Mouse (Mus musculus) heart, embryonic 10.5 days (tissue): Measurements from ENCODE around the gene Tspan9. TPM values are rescaled to one million over a fixed set of nuclear protein-coding genes. Genes with fewer than 3 reads are reported as not detected.
A peak's percentile ranks its signal among the peaks of the same experiment; 100 is the strongest.

Experiments used
- DNase-seq: peaks from one replicate; pipeline ENCODE4 v3.0.0-alpha.2; 2017; ENCODE audit warnings: low spot score
- H3K27ac ChIP-seq: fragments of 300-500 bp; sonication (generic); 2 replicates; pipeline ENCODE4 v1.5.1; 2016; ENCODE audit warnings: mild to moderate bottlenecking
- H3K27me3 ChIP-seq: fragments of 300-500 bp; sonication (generic); 2 replicates; pipeline ENCODE4 v1.6.1; 2016; ENCODE audit warnings: mild to moderate bottlenecking; ENCODE audit not compliant: poor library complexity, insufficient read depth, severe bottlenecking
- H3K36me3 ChIP-seq: fragments of 300-500 bp; sonication (generic); 2 replicates; pipeline ENCODE4 v1.6.1; 2016; ENCODE audit warnings: mild to moderate bottlenecking, moderate library complexity
- H3K4me1 ChIP-seq: fragments of 300-500 bp; sonication (generic); 2 replicates; pipeline ENCODE4 v1.6.1; 2016; ENCODE audit warnings: mild to moderate bottlenecking
- H3K4me3 ChIP-seq: fragments of 300-500 bp; sonication (generic); 2 replicates; pipeline ENCODE4 v1.5.1; 2016; ENCODE audit warnings: mild to moderate bottlenecking, moderate library complexity
- H3K9me3 ChIP-seq: fragments of 300-500 bp; sonication (generic); 2 replicates; pipeline ENCODE4 v1.6.1; 2016; ENCODE audit warnings: mild to moderate bottlenecking, moderate library complexity
- WGBS: fragments of 180-500 bp; shearing (Covaris S2); methylation state at CpG from one replicate; pipeline ENCODE4 v1.1.7; 2016; 5-methylcytosine and 5-hydroxymethylcytosine counted together
- polyA plus RNA-seq: library from polyadenylated mRNA; unstranded; fragments of >200 nt; fragmentation: Nextera tagmentation; extraction: Ambion mirVana; gene quantifications from 2 replicates; pipeline ENCODE4 v1.2.1, GENCODE M21; 2016

Gene Tspan9
- polyA plus RNA-seq, 1 experiment from 2014 or later = 111 TPM

- no peak for DNase-seq
- under 1% methylated on average over 35 of the region's 36 CpGs for WGBS
- no peaks in the 10 kb centered on the region for H3K36me3 ChIP-seq
- H3K4me1 ChIP-seq = peaks cover 95% of the 10 kb centered on the region
- no peaks in the 10 kb centered on the region for H3K27me3 ChIP-seq
- H3K9me3 ChIP-seq = no peaks in the 10 kb centered on the region
- H3K27ac ChIP-seq = peak overlapping the region; percentile 89
- peak overlapping the region; percentile 64 for H3K4me3 ChIP-seq
These were observed 108.0 kb downstream of the Tspan9 start for GRCm38 (mm10) chr6:128035250-128035929.

GRCm38 (mm10) chr6:128034317-128035249 is 108.8 kb downstream of the Tspan9 start:
- peak overlapping the region; percentile 64 for H3K4me3 ChIP-seq
- H3K9me3 ChIP-seq = no peaks in the 10 kb centered on the region
- H3K36me3 ChIP-seq = no peaks in the 10 kb centered on the region
- peak; percentile 94 for DNase-seq
- under 1% methylated on average over 80 of the region's 80 CpGs for WGBS
- H3K27me3 ChIP-seq = no peaks in the 10 kb centered on the region
- H3K27ac ChIP-seq = peak overlapping the region; percentile 89
- peaks cover 95% of the 10 kb centered on the region for H3K4me1 ChIP-seq

GRCm38 (mm10) chr6:128033868-128034250 is 109.5 kb downstream of the Tspan9 start:
- WGBS = 9% methylated on average over 4 of the region's 4 CpGs
- Histone ChIP-seq H3K4me3 (peak overlapping the region; percentile 64), H3K9me3 (no peaks in the 10 kb centered on the region), H3K36me3 (0 out of 2 replicates have a peak, but pooled peaks cover 2% of the 10 kb centered on the region), H3K27me3 (no peaks in the 10 kb centered on the region), H3K4me1 (peaks cover 95% of the 10 kb centered on the region), H3K27ac (peak overlapping the region; percentile 89)
- DNase-seq = no peak

- Histone ChIP-seq H3K4me1 (peaks cover 95% of the 10 kb centered on the region), H3K27ac (peak overlapping the region; percentile 89), H3K9me3 (no peaks in the 10 kb centered on the region), H3K27me3 (no peaks in the 10 kb centered on the region), H3K4me3 (peak overlapping the region; percentile 64), H3K36me3 (0 out of 2 replicates have a peak, but pooled peaks cover 2% of the 10 kb centered on the region)
- WGBS = 41% methylated on average over 11 of the region's 11 CpGs
- no peak for DNase-seq
These were observed 110.1 kb downstream of the Tspan9 start for GRCm38 (mm10) chr6:128033172-128033867.

GRCm38 (mm10) chr6:128032252-128033171 is 110.9 kb downstream of the Tspan9 start:
- Histone ChIP-seq H3K9me3 (no peaks in the 10 kb centered on the region), H3K27me3 (no peaks in the 10 kb centered on the region), H3K27ac (peak overlapping the region; percentile 89), H3K4me1 (peaks cover 94% of the 10 kb centered on the region), H3K4me3 (peak overlapping the region; percentile 64), H3K36me3 (0 out of 2 replicates have a peak, but pooled peaks cover 2% of the 10 kb centered on the region)
- 19% methylated on average over 16 of the region's 16 CpGs for WGBS
- DNase-seq = peak; percentile 90

- Histone ChIP-seq H3K36me3 (peaks cover 5% of the 10 kb centered on the region; the same call in 1 of the 2 replicates), H3K4me1 (peaks cover 84% of the 10 kb centered on the region), H3K4me3 (no peak overlapping the region), H3K27ac (no peak overlapping the region), H3K27me3 (no peaks in the 10 kb centered on the region), H3K9me3 (no peaks in the 10 kb centered on the region)
- 58% methylated on average over 2 of the region's 2 CpGs for WGBS
- DNase-seq = no peak
These were observed 111.8 kb downstream of the Tspan9 start for GRCm38 (mm10) chr6:128031584-128031983.

- 62% methylated on average over 4 of the region's 4 CpGs for WGBS
- no peaks in the 10 kb centered on the region for H3K9me3 ChIP-seq
- H3K27ac ChIP-seq = peak overlapping the region; percentile 36; the same call in 1 of the 2 replicates
- no peaks in the 10 kb centered on the region for H3K27me3 ChIP-seq
- H3K4me3 ChIP-seq = no peak overlapping the region
- H3K4me1 ChIP-seq = peaks cover 81% of the 10 kb centered on the region
- H3K36me3 ChIP-seq = peaks cover 5% of the 10 kb centered on the region; the same call in 1 of the 2 replicates
- no peak for DNase-seq
These were observed 112.3 kb downstream of the Tspan9 start for GRCm38 (mm10) chr6:128031096-128031495.

- Histone ChIP-seq H3K4me1 (peaks cover 81% of the 10 kb centered on the region), H3K27me3 (no peaks in the 10 kb centered on the region), H3K27ac (no peak overlapping the region), H3K36me3 (peaks cover 5% of the 10 kb centered on the region; the same call in 1 of the 2 replicates), H3K4me3 (no peak overlapping the region), H3K9me3 (no peaks in the 10 kb centered on the region)
- DNase-seq = no peak
- 86% methylated on average over 6 of the region's 6 CpGs for WGBS
These were observed 112.9 kb downstream of the Tspan9 start for GRCm38 (mm10) chr6:128030475-128030874.

GRCm38 (mm10) chr6:128029517-128030348 is 113.7 kb downstream of the Tspan9 start:
- Histone ChIP-seq H3K4me3 (no peak overlapping the region), H3K36me3 (peaks cover 5% of the 10 kb centered on the region; the same call in 1 of the 2 replicates), H3K4me1 (peaks cover 80% of the 10 kb centered on the region), H3K27ac (0 out of 2 replicates have a peak overlapping the region, but pooled peaks have one; percentile 24), H3K9me3 (no peaks in the 10 kb centered on the region), H3K27me3 (no peaks in the 10 kb centered on the region)
- 82% methylated on average over 9 of the region's 9 CpGs for WGBS
- no peak for DNase-seq

GRCm38 (mm10) chr6:128028116-128028940 is 115.1 kb downstream of the Tspan9 start:
- Histone ChIP-seq H3K27ac (peak overlapping the region; percentile 62; the same call in 1 of the 2 replicates), H3K27me3 (no peaks in the 10 kb centered on the region), H3K9me3 (no peaks in the 10 kb centered on the region), H3K4me1 (peaks cover 75% of the 10 kb centered on the region), H3K4me3 (no peak overlapping the region), H3K36me3 (peaks cover 12% of the 10 kb centered on the region)
- WGBS = 33% methylated on average over 10 of the region's 10 CpGs
- peak; percentile 78 for DNase-seq
